ENCODE assay signal across 8 mouse cellular contexts in genomic region chr4:32153356-32153755, GRCm38 (mm10).
DNase-seq lines count a peak whose midpoint lies in the region; ATAC-seq and TF ChIP-seq lines count a peak whose summit lies in the region.

No protein-coding gene starts in this region.

- DNase-seq in midbrain, embryonic 11.5 days (ENCODE audit: low spot score, missing footprints), result peak; percentile 90
- DNase-seq in midbrain, embryonic 10.5 days (ENCODE audit: low spot score), result no peak
- DNase-seq in cerebellum, adult 11 months, result peak; percentile 15
- DNase-seq in forebrain, postnatal 0 days, result peak; percentile 58
- DNase-seq in lung, postnatal 14 days, result peak; percentile 53
- DNase-seq in spleen, adult 2 months (ENCODE audit: low read depth in 1 of 2, low spot score in 2 of 2), result peak; percentile 59 to 63
- DNase-seq in right cerebral cortex, postnatal 14 days, result no peak

- TF ChIP-seq CTCF in forebrain, postnatal 0 days (IDR thresholded peaks at IDR 0.05; ENCODE audit: low read depth), result peak; percentile 81
- peak; percentile 70; the same call in 1 of the 2 replicates for TF ChIP-seq CTCF in spleen, adult 2 months (IDR thresholded peaks at IDR 0.05; ENCODE audit: extremely low read depth, insufficient read depth, insufficient read length, insufficient replicate concordance)

- no peaks in the 10 kb centered on the region for H3K27me3 ChIP-seq in midbrain, embryonic 11.5 days (ENCODE audit: control insufficient read depth, insufficient read depth, low read length)
- H3K27me3 ChIP-seq in midbrain, embryonic 10.5 days (ENCODE audit: low read depth, poor library complexity, severe bottlenecking), result no peaks in the 10 kb centered on the region
- no peaks in the 10 kb centered on the region for H3K27me3 ChIP-seq in forebrain, postnatal 0 days (ENCODE audit: insufficient read depth, low read length)
- H3K27me3 ChIP-seq in kidney, embryonic 16.5 days (ENCODE audit: insufficient read depth, low read length), result no peaks in the 10 kb centered on the region
- no peaks in the 10 kb centered on the region for H3K27me3 ChIP-seq in spleen, adult 2 months (ENCODE audit: control insufficient read depth, insufficient read depth, low read length)

- 73% methylated on average over 4 of the region's 4 CpGs for WGBS in midbrain, embryonic 11.5 days
- WGBS in midbrain, embryonic 10.5 days, result 84% methylated on average over 4 of the region's 4 CpGs
- 70% methylated on average over 4 of the region's 4 CpGs for WGBS in forebrain, postnatal 0 days
- 75% methylated on average over 4 of the region's 4 CpGs for WGBS in kidney, embryonic 16.5 days
- 71% methylated on average over 4 of the region's 4 CpGs for WGBS in spleen, adult 2 months

- no peaks in the 10 kb centered on the region for H3K36me3 ChIP-seq in midbrain, embryonic 11.5 days (ENCODE audit: control insufficient read depth, insufficient read depth, low read length)
- no peaks in the 10 kb centered on the region for H3K36me3 ChIP-seq in midbrain, embryonic 10.5 days
- H3K36me3 ChIP-seq in forebrain, postnatal 0 days (ENCODE audit: insufficient read depth), result no peaks in the 10 kb centered on the region
- no peaks in the 10 kb centered on the region for H3K36me3 ChIP-seq in kidney, embryonic 16.5 days (ENCODE audit: insufficient read depth, low read length)
- H3K36me3 ChIP-seq in spleen, adult 2 months (ENCODE audit: control insufficient read depth, insufficient read depth, low read length), result no peaks in the 10 kb centered on the region

- no peak overlapping the region for H3K27ac ChIP-seq in midbrain, embryonic 11.5 days (ENCODE audit: low read depth, low read length)
- no peak overlapping the region for H3K27ac ChIP-seq in midbrain, embryonic 10.5 days (replicated peaks)
- no peak overlapping the region for H3K27ac ChIP-seq in forebrain, postnatal 0 days (ENCODE audit: low read depth, low read length)
- no peak overlapping the region for H3K27ac ChIP-seq in kidney, embryonic 16.5 days (ENCODE audit: low read length)
- no peak overlapping the region for H3K27ac ChIP-seq in spleen, adult 2 months (ENCODE audit: insufficient read depth, low read length)

- TF ChIP-seq POLR2A in spleen, adult 2 months (IDR thresholded peaks at IDR 0.05; ENCODE audit: low read depth, low read length), result no peak

- H3K9me3 ChIP-seq in midbrain, embryonic 11.5 days (ENCODE audit: control insufficient read depth, low read length), result no peaks in the 10 kb centered on the region
- no peaks in the 10 kb centered on the region for H3K9me3 ChIP-seq in midbrain, embryonic 10.5 days (replicated peaks)
- H3K9me3 ChIP-seq in forebrain, postnatal 0 days (ENCODE audit: low read length), result no peaks in the 10 kb centered on the region
- H3K9me3 ChIP-seq in kidney, embryonic 16.5 days (ENCODE audit: low read length), result no peaks in the 10 kb centered on the region

- no peak overlapping the region for H3K4me2 ChIP-seq in midbrain, embryonic 11.5 days
- H3K4me2 ChIP-seq in forebrain, postnatal 0 days (ENCODE audit: low read depth), result no peak overlapping the region
- no peak overlapping the region for H3K4me2 ChIP-seq in kidney, embryonic 16.5 days (replicated peaks; ENCODE audit: low read depth, low read length)

- peak; percentile 73; the same call in 1 of the 2 replicates for ATAC-seq in midbrain, embryonic 11.5 days (ENCODE audit: low FRiP score)
- ATAC-seq in forebrain, postnatal 0 days, result peak; percentile 83
- peak; percentile 83 for ATAC-seq in kidney, embryonic 16.5 days (ENCODE audit: low FRiP score, low TSS enrichment)

- no peak overlapping the region for H3K4me3 ChIP-seq in midbrain, embryonic 11.5 days (ENCODE audit: low read depth, low read length)
- H3K4me3 ChIP-seq in midbrain, embryonic 10.5 days, result no peak overlapping the region
- H3K4me3 ChIP-seq in forebrain, postnatal 0 days (ENCODE audit: low read depth, low read length), result no peak overlapping the region
- H3K4me3 ChIP-seq in kidney, embryonic 16.5 days (ENCODE audit: low read length), result no peak overlapping the region
- no peak overlapping the region for H3K4me3 ChIP-seq in spleen, adult 2 months (ENCODE audit: extremely low read depth, insufficient read depth, insufficient read length)

- H3K4me1 ChIP-seq in midbrain, embryonic 11.5 days (ENCODE audit: control insufficient read depth, insufficient read depth, low read length), result no peaks in the 10 kb centered on the region
- H3K4me1 ChIP-seq in midbrain, embryonic 10.5 days, result peaks cover 2% of the 10 kb centered on the region
- no peaks in the 10 kb centered on the region; the same call in 1 of the 2 replicates for H3K4me1 ChIP-seq in forebrain, postnatal 0 days (ENCODE audit: insufficient read depth)
- H3K4me1 ChIP-seq in kidney, embryonic 16.5 days (ENCODE audit: insufficient read depth, low read length), result no peaks in the 10 kb centered on the region
- peaks cover 14% of the 10 kb centered on the region; the same call in 1 of the 2 replicates for H3K4me1 ChIP-seq in spleen, adult 2 months (ENCODE audit: control insufficient read depth, insufficient read depth, insufficient read length)

- no peak overlapping the region for H3K9ac ChIP-seq in midbrain, embryonic 11.5 days (ENCODE audit: low read length)
- no peak overlapping the region for H3K9ac ChIP-seq in forebrain, postnatal 0 days
- no peak overlapping the region for H3K9ac ChIP-seq in kidney, embryonic 16.5 days (replicated peaks; ENCODE audit: low read length)

Comparison
In these comparisons a context has a peak if more than half of its experiments do, and no peak if none do; other contexts are left out.
1. DNase-seq: peak in midbrain, embryonic 11.5 days (single experiment), cerebellum, adult 11 months (single experiment), forebrain, postnatal 0 days (single experiment), lung, postnatal 14 days (single experiment) and spleen, adult 2 months (2 of 2); none in midbrain, embryonic 10.5 days (single experiment) and right cerebral cortex, postnatal 14 days (single experiment).
2. Peak in every context shown above with its lines, with median percentiles within 50 percentile points of each other: ATAC-seq.